Mouse (Mus musculus) cerebellum, adult (tissue): ENCODE data around the gene Prr36.

Experiments
- ATAC-seq: cut with Nextera tagmentation; 2 replicates; pipeline ENCODE4 v1.9.2; 2017; ENCODE audit warnings: mild to moderate bottlenecking, moderate library complexity, mixed read lengths; ENCODE audit not compliant: insufficient number of reproducible peaks, low FRiP score, low TSS enrichment

The Prr36 gene

DNA sequence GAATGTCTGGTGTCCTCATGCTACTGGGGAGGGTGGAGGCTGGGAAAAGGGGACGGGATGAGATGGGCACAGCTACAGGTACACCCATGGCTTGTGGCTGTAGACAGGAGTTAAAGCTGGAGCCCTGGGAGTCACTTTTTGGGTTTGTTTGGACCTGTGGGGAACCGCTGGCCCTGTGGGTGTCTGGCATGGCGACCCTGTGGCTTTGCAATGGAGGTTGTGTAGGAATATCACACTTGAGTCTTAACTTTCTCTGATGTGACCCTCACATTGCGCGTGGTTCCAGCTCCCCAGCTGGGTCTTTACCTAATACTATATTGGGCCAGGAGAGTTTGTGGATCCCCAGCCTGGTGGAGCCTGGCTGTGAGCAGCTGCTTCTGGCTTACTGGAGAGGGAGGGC lies 27.8 kb upstream of the Prr36 start:
- ATAC-seq = no peak

DNA sequence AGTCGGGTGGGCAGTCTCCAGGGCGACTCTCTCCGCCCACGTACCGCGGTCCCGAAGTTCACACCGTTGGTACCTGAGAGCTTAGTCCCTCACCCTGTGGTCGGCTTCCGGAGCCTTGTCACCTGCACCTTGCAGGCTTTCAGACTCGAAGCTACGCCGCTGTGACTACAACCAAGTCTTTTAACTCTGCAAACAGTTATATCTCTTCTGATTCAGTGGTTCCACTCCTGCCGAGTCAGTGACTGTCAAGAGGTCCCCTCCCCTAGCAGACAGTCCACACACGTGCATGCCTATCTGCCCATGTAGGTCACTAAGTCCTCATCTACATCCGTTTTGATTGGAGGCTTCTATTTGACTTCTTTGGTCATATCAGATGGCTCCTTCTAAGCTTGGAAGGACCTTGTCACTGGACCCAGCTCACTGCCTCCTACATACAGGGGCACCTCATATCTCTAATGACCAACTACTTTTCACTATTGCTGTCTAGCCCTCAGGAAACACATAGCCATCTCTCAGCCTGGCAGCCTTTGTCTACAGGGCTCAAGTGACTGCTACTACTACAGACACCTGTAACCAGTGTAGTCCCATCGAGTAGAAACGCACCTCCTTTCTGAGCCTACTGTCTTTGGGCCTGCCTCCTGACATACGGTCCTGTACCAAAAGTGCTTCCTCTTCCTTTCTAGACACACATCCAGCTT lies 22.1 kb upstream of the Prr36 start:
- no peak for ATAC-seq

DNA sequence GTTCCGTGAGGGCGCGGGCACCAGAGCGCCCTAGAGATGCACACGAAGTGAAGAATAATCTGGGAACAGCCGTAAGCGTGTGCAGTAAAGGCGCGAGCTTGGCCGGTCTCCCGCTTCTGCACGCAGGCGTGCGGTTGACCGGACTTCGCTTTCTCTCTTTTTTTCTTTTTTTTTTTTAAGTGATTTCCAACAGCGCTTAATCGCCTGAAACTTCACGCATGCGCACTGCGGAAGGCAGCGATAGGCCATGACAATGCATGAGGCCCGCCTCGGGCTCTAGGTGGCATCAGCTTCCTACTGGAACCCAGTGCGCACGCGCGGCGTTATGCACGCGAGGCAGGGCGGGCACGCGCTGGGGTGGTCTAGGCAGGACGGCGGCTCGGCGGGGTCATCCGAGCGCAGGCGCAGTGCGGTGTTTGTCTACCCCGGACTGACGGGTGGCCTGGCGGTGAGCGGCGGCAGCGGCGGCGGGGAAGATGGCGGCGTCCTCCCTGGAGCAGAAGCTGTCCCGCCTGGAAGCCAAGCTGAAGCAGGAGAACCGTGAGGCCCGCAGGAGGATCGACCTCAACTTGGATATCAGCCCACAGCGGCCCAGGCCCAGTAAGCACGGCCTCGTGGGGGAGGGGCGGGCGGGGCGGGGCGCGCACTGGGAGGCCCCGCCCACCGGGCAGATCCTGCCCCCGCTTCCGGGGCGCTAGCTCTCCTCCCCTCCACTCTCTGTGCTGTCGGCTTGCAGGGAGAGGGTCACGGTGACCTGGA lies 21.4 kb upstream of the Prr36 start, which contains the start of the genes Map2k7 and Gm49320:
TSS of gene Map2k7 (plus strand) at position 307 of the 759 bp plus-strand sequence.
TSS of gene Gm49320 (plus strand) at position 432 of the 759 bp plus-strand sequence.
- ATAC-seq = peak; percentile 92

DNA sequence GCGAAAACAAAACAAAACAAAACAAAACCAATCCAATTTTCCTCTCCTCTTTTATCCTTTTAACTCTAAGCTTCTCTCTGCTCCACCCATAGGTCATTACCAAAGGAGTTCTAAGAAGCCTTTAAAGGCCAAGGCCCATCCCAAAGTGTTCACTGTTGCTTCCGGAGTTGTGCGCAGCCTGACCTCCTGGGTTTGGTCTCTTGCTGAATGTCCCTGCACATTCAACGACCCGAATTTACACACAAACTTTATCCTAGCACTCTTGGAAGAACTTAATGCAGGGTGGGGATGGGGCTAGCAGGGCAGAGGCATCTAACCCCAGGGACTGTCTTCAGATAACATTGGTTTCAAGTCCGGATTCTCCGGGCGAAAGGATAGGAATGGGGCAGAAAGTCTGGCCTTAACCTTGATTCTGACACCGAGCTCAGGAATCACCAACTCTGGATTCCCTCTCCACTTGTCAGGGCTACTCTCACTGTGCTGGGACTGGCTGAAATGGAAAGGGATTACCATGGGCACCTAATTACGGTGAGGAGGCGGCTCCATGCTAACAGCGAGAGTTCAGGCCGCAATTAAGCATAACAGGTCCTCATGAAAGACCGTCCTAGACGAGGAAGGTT lies 20.7 kb upstream of the Prr36 start:
- peak; percentile 0; the same call in 1 of the 2 replicates for ATAC-seq

DNA sequence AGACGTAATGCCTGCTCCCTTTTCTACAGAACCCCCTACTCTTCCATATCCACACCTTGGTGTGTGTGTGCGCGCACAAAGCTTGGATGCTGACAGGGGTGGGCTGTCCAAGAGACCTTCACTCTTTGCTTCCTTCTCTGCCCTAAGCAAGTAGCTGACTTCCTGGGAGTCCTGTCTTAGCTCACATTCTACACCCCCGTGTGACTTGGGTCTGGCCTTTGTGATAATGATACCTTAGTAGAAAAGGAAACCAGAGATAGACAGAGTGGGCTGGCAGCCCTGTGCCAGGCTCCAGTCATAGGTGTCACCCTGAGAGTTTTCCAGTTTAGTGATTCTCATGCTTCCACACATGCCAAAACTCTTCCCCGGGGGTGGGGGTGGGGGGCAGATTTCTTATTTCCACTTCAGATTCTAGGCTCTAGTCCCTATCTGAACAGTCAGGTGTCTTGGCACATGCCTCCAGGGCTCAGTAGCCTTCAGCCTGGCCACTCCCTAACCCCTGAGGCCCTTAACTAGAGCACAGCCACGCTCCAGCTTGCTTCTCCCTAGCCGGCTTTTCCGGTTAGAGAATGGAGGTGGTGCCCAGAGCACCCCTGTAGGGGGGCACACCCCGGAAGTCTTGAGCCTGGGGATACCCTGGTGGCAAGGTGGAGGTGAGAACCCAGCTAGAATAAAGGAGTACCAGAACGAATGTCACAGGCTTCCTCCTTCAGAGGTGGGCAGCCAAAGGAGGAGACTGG lies 13.5 kb upstream of the Prr36 start:
- ATAC-seq = no peak

DNA sequence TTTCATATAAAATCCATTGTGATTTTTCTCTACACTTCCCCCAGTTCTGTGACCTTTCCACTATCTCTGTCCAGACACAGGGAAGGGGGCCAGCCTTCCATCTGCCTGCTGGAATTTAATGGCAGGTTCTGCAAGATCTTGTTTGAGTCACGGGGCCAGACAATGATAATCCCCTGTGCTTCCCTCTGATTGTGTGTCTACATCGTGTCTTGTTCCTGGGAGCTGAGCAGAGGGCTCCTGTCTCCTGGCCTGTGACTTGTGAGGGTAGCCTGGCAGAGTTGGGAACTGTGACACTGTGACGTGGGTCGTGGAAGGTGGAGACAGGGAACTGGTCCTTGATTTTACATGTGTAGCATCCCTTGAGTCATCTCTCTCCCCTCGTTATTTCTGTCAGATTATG lies 12.5 kb upstream of the Prr36 start:
- no peak for ATAC-seq

DNA sequence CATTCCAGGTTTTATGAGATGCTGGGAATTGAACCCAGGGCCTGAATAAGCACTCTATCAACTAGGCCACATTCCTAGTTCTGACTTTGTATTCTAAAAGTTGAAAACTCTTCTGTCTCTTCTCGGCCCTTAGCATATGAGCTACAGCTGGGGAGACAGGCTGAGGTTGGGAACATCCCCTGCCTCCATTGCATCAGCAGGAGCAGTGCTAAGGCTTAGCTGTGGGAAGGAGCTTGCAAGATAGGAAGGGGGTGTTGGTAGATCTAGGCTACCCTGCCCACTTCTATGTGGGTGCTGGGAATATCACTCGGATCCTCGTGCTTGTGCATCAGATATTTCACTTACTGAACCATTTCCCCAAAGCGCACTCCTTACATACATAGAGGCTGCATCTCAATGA lies 10.7 kb upstream of the Prr36 start:
- ATAC-seq = no peak

DNA sequence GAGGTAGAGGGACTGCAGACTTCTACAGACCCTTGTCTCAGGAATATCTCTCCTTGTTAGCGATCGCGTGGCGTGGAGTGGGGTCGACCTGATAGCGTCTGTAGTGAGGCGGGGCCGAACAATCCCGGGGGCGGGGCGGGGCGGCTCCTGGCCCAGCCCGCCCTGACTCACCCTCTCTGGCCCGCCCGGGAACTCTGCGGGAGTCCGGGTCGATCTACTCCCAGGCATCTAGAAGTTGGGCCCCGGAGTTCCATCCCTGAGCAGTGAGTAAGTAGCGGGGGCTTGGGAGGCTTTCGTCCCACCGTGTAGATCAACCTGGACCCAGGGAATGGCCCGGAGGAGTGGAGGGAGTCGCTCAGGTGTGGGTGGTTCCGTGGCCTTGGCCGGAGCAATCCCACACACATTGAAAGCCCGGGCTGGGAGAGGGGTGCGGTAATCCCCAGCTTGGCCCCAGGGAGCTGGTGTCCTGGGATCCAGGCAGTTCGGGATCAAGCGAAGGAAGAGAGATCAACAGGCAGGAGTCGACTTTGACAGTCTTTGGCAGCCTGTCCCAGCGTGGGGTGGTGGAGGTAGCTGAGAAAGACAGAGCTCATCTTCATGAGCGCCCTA lies 9.6 kb upstream of the Prr36 start, which contains the start of gene Lrrc8e:
TSS of gene Lrrc8e (plus strand) at position 89 of the 609 bp plus-strand sequence.
- no peak; the same call in 1 of the 2 replicates for ATAC-seq

DNA sequence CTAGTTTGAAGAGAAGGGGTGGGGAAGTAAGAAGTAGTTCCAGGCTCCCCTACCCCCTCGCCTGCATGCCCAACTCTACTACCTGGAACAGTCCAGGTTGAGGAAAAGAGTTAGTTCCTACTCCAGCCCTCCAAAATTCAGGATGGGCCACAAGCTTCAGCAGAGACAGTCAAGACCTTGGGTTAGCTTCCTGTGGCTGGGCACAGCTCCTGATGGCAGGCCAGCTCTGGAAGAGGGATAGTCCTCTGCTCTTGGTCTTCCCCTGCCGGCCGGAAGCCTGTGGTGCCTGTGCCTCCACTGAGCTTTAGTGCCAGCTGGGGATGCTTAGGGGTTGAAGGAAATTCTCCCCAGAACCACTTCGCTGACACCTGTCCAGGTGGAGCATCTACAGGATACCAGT lies 9.1 kb upstream of the Prr36 start:
- no peak for ATAC-seq

DNA sequence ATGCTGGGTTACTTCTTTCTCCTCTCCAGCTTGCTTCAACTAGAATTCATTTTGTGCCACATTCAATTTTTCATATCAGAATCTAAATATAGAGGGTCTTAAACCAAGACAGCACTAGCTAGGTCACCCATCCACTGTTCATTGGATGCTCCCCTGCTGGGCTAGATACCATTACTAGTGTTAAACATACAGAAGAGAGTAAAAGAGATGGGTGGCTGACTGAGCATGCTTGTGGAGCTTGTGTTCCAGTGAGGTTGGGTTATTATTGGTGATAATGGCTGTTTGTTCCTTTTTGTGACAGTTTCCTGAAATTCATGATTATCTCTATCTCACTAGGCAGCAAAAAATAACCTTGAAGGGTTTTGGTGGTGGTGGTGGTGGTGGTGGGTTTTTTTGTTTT lies 4.8 kb upstream of the Prr36 start:
- no peak for ATAC-seq

DNA sequence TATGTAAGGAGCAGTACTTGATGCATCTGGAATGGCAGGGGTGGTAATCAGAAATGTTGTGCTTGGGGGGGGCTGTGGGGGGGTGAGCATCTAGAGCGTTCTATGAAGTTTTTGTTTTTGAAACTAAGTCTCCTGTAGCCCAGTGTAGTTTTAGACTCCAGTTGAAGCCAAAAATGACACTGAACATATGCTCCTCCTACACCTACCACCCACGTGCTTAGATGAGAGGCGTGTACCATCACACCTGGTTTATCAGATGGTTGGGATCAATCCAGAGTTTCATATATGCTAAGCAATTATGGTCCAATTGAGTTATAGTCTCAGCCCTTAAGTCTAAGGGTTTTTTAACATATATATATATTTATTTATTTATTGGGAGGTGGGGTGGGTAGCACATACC lies 2.4 kb upstream of the Prr36 start:
- ATAC-seq = no peak

DNA sequence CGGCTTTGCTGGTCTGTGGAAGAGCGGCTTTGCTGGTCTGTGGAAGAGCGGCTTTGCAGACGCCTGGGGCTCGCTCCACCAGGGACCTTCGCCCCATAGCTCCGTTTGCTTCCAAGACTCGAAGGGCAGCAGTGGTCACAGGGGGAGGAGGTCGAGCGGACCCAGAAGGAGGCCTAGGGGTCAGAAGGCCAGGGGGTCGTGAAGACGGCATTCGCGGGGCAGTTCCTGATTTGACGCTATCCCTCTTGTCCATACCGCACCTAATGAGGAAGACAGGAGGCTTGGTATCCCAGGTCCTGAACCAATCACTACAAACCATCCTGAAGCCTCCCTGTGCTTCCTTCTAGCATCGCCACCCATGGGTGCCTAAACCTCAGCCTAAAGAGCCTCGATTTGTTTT lies 963 bp downstream of the Prr36 start:
- ATAC-seq = 0 out of 2 replicates have a peak, but pooled peaks have one; percentile 10

DNA sequence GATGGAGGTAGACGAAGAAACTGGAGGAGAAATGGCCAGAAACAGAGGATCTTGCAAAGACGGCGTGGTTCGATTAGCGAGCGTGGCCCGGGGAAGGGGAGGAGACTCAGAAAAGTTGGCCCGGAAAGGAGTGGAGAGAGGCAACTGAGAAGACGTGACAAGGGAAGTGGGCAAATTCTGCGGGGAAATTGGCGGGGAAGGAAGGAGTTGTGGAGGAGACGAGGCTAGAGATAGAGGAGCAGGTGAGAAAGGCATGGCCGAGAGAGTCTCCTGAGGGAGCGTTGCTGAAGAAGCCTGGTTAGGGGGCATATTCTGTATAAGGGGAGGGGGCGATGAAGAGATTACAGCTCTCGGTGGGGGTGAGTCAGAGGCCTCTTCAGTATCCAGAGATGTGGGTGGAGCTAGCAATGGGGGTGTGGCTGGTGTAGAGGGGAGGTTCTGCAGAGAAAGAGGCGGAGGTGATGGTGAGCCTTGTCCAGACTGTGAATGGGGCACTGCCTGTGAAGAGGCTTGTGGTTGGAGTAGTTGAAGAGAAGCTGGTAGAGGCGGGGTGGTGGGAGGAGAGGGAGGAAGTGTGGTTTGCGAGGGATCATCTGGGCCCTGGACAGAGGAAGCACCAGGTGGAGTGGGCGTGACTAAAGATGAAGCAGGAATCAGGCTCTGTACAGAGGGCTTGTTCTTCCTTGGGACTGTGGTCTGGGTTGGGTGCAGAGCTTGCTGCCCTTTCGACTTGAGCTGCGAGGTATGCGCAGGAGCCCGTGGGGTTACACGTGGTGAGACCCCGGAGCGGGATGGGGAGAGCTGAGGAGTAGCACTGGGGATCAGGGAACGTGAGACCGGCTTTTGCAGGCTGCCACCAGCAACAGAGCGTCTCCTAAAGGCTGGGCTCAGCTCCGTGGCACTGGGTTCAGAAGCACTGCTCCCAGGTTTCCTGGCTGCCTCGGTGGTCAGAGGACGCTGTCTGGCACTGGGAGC lies 3.0 kb downstream of the Prr36 start:
- ATAC-seq = no peak

DNA sequence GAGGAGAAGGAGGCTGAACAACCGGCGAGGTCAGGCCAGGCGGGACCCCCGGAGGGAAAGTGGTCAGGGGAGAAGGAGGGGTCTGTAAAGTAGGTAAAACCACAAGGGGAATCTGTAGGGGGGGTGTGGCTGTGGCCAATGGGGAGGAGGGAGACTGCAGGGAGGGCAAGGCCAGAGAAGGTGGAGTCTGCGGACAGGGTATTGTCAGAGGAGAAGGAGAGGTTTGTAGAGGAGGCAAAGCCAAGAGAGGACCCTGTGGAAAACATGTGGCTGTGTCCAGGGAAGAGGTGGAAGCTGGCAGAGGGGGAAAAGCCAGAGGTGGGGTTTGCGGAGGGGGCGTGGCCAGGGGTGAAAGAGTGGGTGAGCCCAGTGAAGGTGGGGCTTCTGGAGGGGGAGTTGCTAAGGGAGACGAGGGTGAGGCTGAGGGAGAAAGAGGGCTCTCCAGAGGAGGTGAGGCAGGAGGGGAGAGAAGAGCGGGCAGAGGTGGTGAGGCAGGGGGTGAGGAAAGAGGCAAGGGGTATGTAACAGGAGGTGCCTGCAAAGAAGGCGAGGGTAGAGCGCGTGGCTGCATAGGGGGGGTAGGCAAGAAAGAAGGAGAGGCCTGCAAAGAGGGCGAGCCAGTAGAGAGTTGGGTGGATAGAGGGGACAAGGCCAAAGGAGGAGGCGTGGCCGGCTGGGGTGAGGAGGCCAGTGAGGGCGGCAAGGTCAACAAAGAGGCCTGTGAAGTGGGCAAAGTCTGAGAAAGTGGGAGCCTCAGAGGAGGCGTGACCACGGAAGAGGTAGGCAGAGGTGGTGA lies 3.9 kb downstream of the Prr36 start:
- no peak for ATAC-seq

DNA sequence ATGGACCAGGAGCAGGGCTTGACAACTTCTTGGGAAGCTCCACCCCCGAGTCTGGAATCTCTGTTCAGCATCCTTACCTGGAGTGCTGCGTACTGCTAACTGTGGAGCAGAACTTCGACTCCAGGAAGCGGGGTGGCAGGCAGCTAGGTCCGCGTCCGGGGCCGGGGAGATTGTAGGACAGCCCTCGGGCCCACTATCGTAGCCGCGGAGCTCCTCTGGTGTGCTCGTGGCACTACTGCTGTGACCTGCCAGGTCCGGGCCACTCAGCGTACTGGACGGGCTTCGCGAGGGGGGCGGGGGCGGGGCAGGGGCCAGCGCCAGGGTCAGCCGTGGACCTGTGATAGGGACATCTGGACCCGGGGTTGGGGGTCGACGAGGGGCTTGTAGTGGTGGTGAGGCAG lies 4.5 kb downstream of the Prr36 start:
- no peak for ATAC-seq

DNA sequence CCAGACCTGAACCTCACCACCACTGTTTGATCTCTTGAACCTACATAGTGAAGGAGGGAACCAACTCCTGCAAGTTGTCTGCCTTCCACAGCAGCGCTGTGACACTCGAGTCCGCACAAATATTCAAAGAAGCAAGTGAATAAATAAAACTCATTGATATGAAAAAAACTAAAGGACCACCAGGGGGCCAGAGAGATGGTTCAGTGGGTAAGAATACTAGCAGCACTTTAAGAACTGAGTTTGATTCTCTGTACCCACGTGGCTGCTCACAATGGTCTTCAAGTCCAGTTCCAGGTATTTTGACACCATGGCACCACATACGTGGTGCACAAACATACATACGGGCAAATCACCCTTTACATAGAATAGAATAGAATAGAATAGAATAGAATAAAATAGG lies 6.2 kb downstream of the Prr36 start:
- no peak for ATAC-seq

DNA sequence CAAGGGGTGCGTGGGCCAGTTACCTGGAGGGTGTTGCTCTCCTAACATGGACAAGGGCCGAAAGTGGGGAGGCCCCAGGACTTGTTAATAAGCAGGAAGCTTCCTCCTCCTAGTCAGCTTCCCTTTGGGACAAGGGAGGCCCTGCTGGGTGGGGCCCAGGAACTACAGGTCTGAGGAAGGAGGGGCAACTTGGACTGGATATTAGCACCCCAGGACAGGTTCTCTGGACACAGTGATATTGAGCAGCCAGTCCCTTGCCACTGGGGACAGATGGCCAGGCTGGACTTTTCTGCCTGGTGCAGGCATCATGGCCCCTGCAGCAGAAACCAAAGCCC lies 10.3 kb downstream of the Prr36 start:
- ATAC-seq = peak; percentile 6; the same call in 1 of the 2 replicates
